Mouse (Mus musculus) stomach, postnatal 0 days (tissue): ENCODE measurements around the gene T2.

ENCODE experiments used
- CTCF ChIP-seq: IDR thresholded peaks from 2 replicates; pipeline ENCODE4 v1.5.1; 2016; ENCODE audit warnings: antibody characterized with exemption, low read depth, mild to moderate bottlenecking, moderate library complexity
- EP300 ChIP-seq: optimal IDR thresholded peaks from 2 replicates; pipeline ENCODE3; 2016; ENCODE audit warnings: antibody characterized with exemption

- TF ChIP-seq CTCF (no peak), EP300 (no peak)
These were observed 6.9 kb upstream of the T2 start for GRCm38 (mm10) chr17:8348941-8349340.
